Mouse (Mus musculus) heart, adult 2 months (tissue): Measurements from ENCODE around the gene Tac4.

ENCODE experiments used
- CTCF ChIP-seq: fragments of 200-600 bp; IDR thresholded peaks from 2 replicates; pipeline ENCODE4 v1.8.1; 2022; ENCODE audit warnings: antibody characterized with exemption, mild to moderate bottlenecking, moderate library complexity
- EP300 ChIP-seq: fragments of 200-500 bp; IDR thresholded peaks from 2 replicates; pipeline ENCODE4 v1.6.1; 2011; ENCODE audit warnings: low read depth, low read length, control low read depth; ENCODE audit not compliant: insufficient read depth
- POLR2A ChIP-seq: fragments of 200-500 bp; IDR thresholded peaks from 2 replicates; pipeline ENCODE4 v1.6.1; 2011; ENCODE audit warnings: mild to moderate bottlenecking, low read depth, low read length, control low read depth; ENCODE audit not compliant: insufficient read depth

GRCm38 (mm10) chr11:95219111-95219510, 42.2 kb upstream of the Tac4 start:
- TF ChIP-seq CTCF (no peak), EP300 (no peak), POLR2A (no peak)
